Mouse (Mus musculus): ENCODE measurements at regions not wholly inside any gene's neighbourhood (a gene's known extent, or its start where the extent isn't known, plus 50 kb on each side); places are given as distances from the start of the nearest gene placed in this dataset.

GRCm38 (mm10) chr19:26966055-26966760 lies 80.5 kb downstream of the Gm815 start:
- no peak for TF ChIP-seq POLR2A (IDR thresholded peaks at IDR 0.05; ENCODE audit: borderline replicate concordance, insufficient read depth, low read length)
- TF ChIP-seq CTCF (IDR thresholded peaks at IDR 0.05; ENCODE audit: borderline replicate concordance, insufficient read depth, low read depth, low read length) = no peak

All from cerebellum, adult 2 months (tissue).